Mouse (Mus musculus): ENCODE measurements around the gene Dgcr2. TPM values are rescaled to one million over a fixed set of nuclear protein-coding genes. Genes with fewer than 3 reads are reported as not detected.

The Dgcr2 gene
- total RNA-seq, 1 experiment: 78.0 TPM

GRCm38 (mm10) chr16:17896091-17896490, 2.3 kb downstream of the Dgcr2 start:
- no peak for DNase-seq (ENCODE audit: low read depth, low spot score)
- H3K9ac ChIP-seq (ENCODE audit: insufficient read depth, low read depth, low read length, poor library complexity, severe bottlenecking): no peak overlapping the region
- no peaks in the 10 kb centered on the region for H3K4me1 ChIP-seq (ENCODE audit: control insufficient read depth in 2 of 2, insufficient read depth in 2 of 2, low read length in 2 of 2, poor library complexity in 1 of 2)
- no peak overlapping the region for H3K4me3 ChIP-seq (ENCODE audit: insufficient read depth in 1 of 2, low read depth in 1 of 2, low read length in 2 of 2, poor library complexity in 1 of 2, severe bottlenecking in 1 of 2)
- TF ChIP-seq CHD2 (IDR thresholded peaks at IDR 0.05; ENCODE audit: low read depth, low read length) (no peak), MAFK (IDR thresholded peaks at IDR 0.05; ENCODE audit: insufficient read depth, low read depth, low read length) (no peak), HCFC1 (IDR thresholded peaks at IDR 0.05; ENCODE audit: borderline replicate concordance, insufficient read depth, low read length) (no peak), ZNF384 (IDR thresholded peaks at IDR 0.05; ENCODE audit: low read depth, low read length) (no peak)
- no peaks in the 10 kb centered on the region for H3K9me3 ChIP-seq (ENCODE audit: control insufficient read depth, insufficient read depth, low read depth, low read length)
- in situ Hi-C loops (cut with MboI; ENCODE audit: low sequenced_read_pairs in 2 of 2, unreplicated experiment in 2 of 2): no loop called here
- H3K36me3 ChIP-seq (ENCODE audit: control insufficient read depth, insufficient read depth, low read length, poor library complexity, severe bottlenecking): peaks cover 2% of the 10 kb centered on the region; the same call in 1 of the 2 replicates
- H3K27ac ChIP-seq (ENCODE audit: insufficient read depth, low read depth, low read length, poor library complexity, severe bottlenecking): no peak overlapping the region

DNA sequence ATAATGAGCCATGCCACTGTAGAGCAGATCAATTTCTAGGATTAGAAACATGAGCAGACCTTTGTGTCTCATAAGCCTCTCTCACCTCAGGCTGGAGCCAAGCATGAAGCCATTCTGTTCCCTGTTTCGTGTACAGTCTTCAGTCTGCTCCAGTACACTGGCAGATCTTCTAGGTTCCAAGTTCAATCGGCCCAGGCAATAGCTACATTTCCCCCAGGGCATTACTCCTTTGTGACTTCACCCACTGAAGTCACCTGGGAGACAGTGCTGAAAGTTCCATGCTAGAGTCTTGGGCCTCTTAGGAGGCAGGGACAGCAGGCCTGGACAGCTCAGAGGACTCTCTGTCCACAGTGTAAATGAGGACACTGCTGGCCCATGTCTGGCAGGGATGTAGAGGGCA, 4.4 kb downstream of the Dgcr2 start, which contains the start of gene Tssk1:
Tssk1 (plus strand) TSS at position 301 of the 400 bp plus-strand sequence.
- Histone ChIP-seq H3K36me3 (ENCODE audit: control insufficient read depth, insufficient read depth, low read length, poor library complexity, severe bottlenecking) (peaks cover 4% of the 10 kb centered on the region; the same call in 1 of the 2 replicates), H3K27ac (ENCODE audit: insufficient read depth, low read depth, low read length, poor library complexity, severe bottlenecking) (no peak within 1 kb of the TSS), H3K9ac (ENCODE audit: insufficient read depth, low read depth, low read length, poor library complexity, severe bottlenecking) (no peak within 1 kb of the TSS), H3K4me1 (ENCODE audit: control insufficient read depth in 2 of 2, insufficient read depth in 2 of 2, low read length in 2 of 2, poor library complexity in 1 of 2) (peaks cover 0 to 2% of the 10 kb centered on the region in 2 experiments; a peak in 1 of 4 replicates), H3K4me3 (ENCODE audit: insufficient read depth in 1 of 2, low read depth in 1 of 2, low read length in 2 of 2, poor library complexity in 1 of 2, severe bottlenecking in 1 of 2) (no peak within 1 kb of the TSS), H3K9me3 (ENCODE audit: control insufficient read depth, insufficient read depth, low read depth, low read length) (no peaks in the 10 kb centered on the region)
- in situ Hi-C loops (cut with MboI; ENCODE audit: low sequenced_read_pairs in 2 of 2, unreplicated experiment in 2 of 2): no loop called here
- DNase-seq (ENCODE audit: low read depth, low spot score): no peak
- TF ChIP-seq MAFK (IDR thresholded peaks at IDR 0.05; ENCODE audit: insufficient read depth, low read depth, low read length): no peak
- no peak for TF ChIP-seq ZNF384 (IDR thresholded peaks at IDR 0.05; ENCODE audit: low read depth, low read length)
- TF ChIP-seq HCFC1 (IDR thresholded peaks at IDR 0.05; ENCODE audit: borderline replicate concordance, insufficient read depth, low read length): no peak
- TF ChIP-seq ZC3H11A (IDR thresholded peaks at IDR 0.05; ENCODE audit: borderline replicate concordance, low read depth, low read length): no peak

- in situ Hi-C loops (cut with MboI; ENCODE audit: low sequenced_read_pairs in 2 of 2, unreplicated experiment in 2 of 2): no loop called here
Measured at GRCm38 (mm10) chr16:17892606-17893005, 5.8 kb downstream of the Dgcr2 start.

GRCm38 (mm10) chr16:17891567-17891959, 6.8 kb downstream of the Dgcr2 start, which contains the start of gene Gm20518:
Gm20518 (minus strand) TSS chr16:17891671.
- peak within 1 kb of the TSS; percentile 71 for H3K27ac ChIP-seq (ENCODE audit: insufficient read depth, low read depth, low read length, poor library complexity, severe bottlenecking)
- in situ Hi-C loops (cut with MboI; ENCODE audit: low sequenced_read_pairs in 2 of 2, unreplicated experiment in 2 of 2): no loop called here

More at GRCm38 (mm10) chr16:17892606-17893005, 5.8 kb downstream of the Dgcr2 start:
- Histone ChIP-seq H3K27ac (ENCODE audit: insufficient read depth, low read depth, low read length, poor library complexity, severe bottlenecking) (no peak overlapping the region), H3K4me3 (ENCODE audit: insufficient read depth in 1 of 2, low read depth in 1 of 2, low read length in 2 of 2, poor library complexity in 1 of 2, severe bottlenecking in 1 of 2) (no peak overlapping the region), H3K4me1 (ENCODE audit: control insufficient read depth in 2 of 2, insufficient read depth in 2 of 2, low read length in 2 of 2, poor library complexity in 1 of 2) (peaks cover 0 to 2% of the 10 kb centered on the region in 2 experiments; a peak in 1 of 4 replicates), H3K36me3 (ENCODE audit: control insufficient read depth, insufficient read depth, low read length, poor library complexity, severe bottlenecking) (peaks cover 4% of the 10 kb centered on the region; the same call in 1 of the 2 replicates), H3K9ac (ENCODE audit: insufficient read depth, low read depth, low read length, poor library complexity, severe bottlenecking) (no peak overlapping the region), H3K9me3 (ENCODE audit: control insufficient read depth, insufficient read depth, low read depth, low read length) (no peaks in the 10 kb centered on the region)
- TF ChIP-seq HCFC1 (IDR thresholded peaks at IDR 0.05; ENCODE audit: borderline replicate concordance, insufficient read depth, low read length) (no peak), ZNF384 (IDR thresholded peaks at IDR 0.05; ENCODE audit: low read depth, low read length) (no peak), MAFK (IDR thresholded peaks at IDR 0.05; ENCODE audit: insufficient read depth, low read depth, low read length) (no peak), ZC3H11A (IDR thresholded peaks at IDR 0.05; ENCODE audit: borderline replicate concordance, low read depth, low read length) (no peak), CHD2 (IDR thresholded peaks at IDR 0.05; ENCODE audit: low read depth, low read length) (no peak)
- no peak for DNase-seq (ENCODE audit: low read depth, low spot score)

More at GRCm38 (mm10) chr16:17891567-17891959, 6.8 kb downstream of the Dgcr2 start, which contains the start of gene Gm20518:
- TF ChIP-seq ZNF384 (IDR thresholded peaks at IDR 0.05; ENCODE audit: low read depth, low read length) (no peak), MAFK (IDR thresholded peaks at IDR 0.05; ENCODE audit: insufficient read depth, low read depth, low read length) (no peak), CHD2 (IDR thresholded peaks at IDR 0.05; ENCODE audit: low read depth, low read length) (no peak), ZC3H11A (IDR thresholded peaks at IDR 0.05; ENCODE audit: borderline replicate concordance, low read depth, low read length) (no peak), HCFC1 (IDR thresholded peaks at IDR 0.05; ENCODE audit: borderline replicate concordance, insufficient read depth, low read length) (no peak)
- Histone ChIP-seq H3K36me3 (ENCODE audit: control insufficient read depth, insufficient read depth, low read length, poor library complexity, severe bottlenecking) (peaks cover 4% of the 10 kb centered on the region; the same call in 1 of the 2 replicates), H3K9ac (ENCODE audit: insufficient read depth, low read depth, low read length, poor library complexity, severe bottlenecking) (peak within 1 kb of the TSS; percentile 96), H3K9me3 (ENCODE audit: control insufficient read depth, insufficient read depth, low read depth, low read length) (no peaks in the 10 kb centered on the region), H3K4me3 (ENCODE audit: insufficient read depth in 1 of 2, low read depth in 1 of 2, low read length in 2 of 2, poor library complexity in 1 of 2, severe bottlenecking in 1 of 2) (peak within 1 kb of the TSS; percentile 94 to 99), H3K4me1 (ENCODE audit: control insufficient read depth in 2 of 2, insufficient read depth in 2 of 2, low read length in 2 of 2, poor library complexity in 1 of 2) (peaks cover 0 to 2% of the 10 kb centered on the region in 2 experiments; a peak in 1 of 4 replicates)
- peak; percentile 99 for DNase-seq (ENCODE audit: low read depth, low spot score)
